In the genomic region with DNA sequence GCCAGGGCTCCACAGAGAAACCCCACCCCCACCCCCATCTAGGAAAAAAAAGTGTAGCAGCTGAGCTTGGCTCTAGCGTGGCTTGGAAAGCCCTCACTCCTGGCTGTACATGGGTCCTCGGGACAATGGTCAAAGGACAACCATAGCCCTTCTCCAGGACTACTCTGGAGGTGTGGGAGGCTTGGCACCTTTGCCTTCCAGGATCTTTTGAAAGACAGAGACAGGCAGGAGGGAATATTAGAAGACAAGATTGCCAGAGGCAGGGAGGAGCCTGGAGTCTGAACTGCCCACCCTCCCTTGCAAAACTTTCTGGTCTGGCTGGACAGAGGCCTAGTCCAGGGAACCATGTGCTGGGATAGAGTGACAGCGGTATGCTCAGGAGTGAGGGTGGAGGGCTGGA, we compare ENCODE assay signal across 22 mouse cellular contexts. TPM values are rescaled to one million over a fixed set of nuclear protein-coding genes. Genes with fewer than 3 reads are reported as not detected.
A peak's percentile ranks its signal among the peaks of the same experiment; 100 is the strongest.
DNase-seq lines count a peak whose midpoint lies in the region; ATAC-seq and TF ChIP-seq lines count a peak whose summit lies in the region.
"Had no signal": no experiment of that assay in that cellular context is flagged by ENCODE, and none has a peak within 500 bp of the region (broad histone marks: within the 10 kb centered on the region; RNA-seq: fewer than 3 reads in every experiment).

No protein-coding gene starts in this region.

- ATAC-seq in kidney, postnatal 0 days (replicated peaks; ENCODE audit: low FRiP score, low read depth) = 0 out of 2 replicates have a peak, but pooled peaks have one; percentile 40
- ATAC-seq in cerebellum, adult (ENCODE audit: insufficient number of reproducible peaks, low FRiP score, low TSS enrichment) = no peak
- ATAC-seq: forebrain, postnatal 0 days; intestine, embryonic 16.5 days; midbrain, embryonic 15.5 days had no signal

- TF ChIP-seq POLR2A in liver, adult 2 months (IDR thresholded peaks at IDR 0.05; ENCODE audit: extremely low read depth, insufficient read depth, low read length) = no peak
- TF ChIP-seq POLR2A in myocyte (IDR thresholded peaks at IDR 0.05; ENCODE audit: insufficient read length, low read depth) = no peak

- TF ChIP-seq CTCF in gastrocnemius, adult 2 months (IDR thresholded peaks at IDR 0.05) = no peak
- no peak for TF ChIP-seq CTCF in liver, adult 2 months (IDR thresholded peaks at IDR 0.05; ENCODE audit: low read depth, low read length)
- no peak for TF ChIP-seq CTCF in kidney, postnatal 0 days (IDR thresholded peaks at IDR 0.05; ENCODE audit: low read depth)

- peak overlapping the region; percentile 39 for H3K9ac ChIP-seq in liver, adult 2 months (ENCODE audit: low read depth, low read length)
- 0 out of 2 replicates have a peak overlapping the region, but pooled peaks have one; percentile 35 for H3K9ac ChIP-seq in kidney, postnatal 0 days (ENCODE audit: low read depth, low read length)
- H3K9ac ChIP-seq: embryonic facial prominence, embryonic 12.5 days; forebrain, postnatal 0 days; hindbrain, embryonic 15.5 days; midbrain, embryonic 15.5 days had no signal

- H3K27me3 ChIP-seq in liver, adult 2 months (ENCODE audit: control insufficient read depth, insufficient read depth, low read length) = no peaks in the 10 kb centered on the region
- no peaks in the 10 kb centered on the region for H3K27me3 ChIP-seq in kidney, postnatal 0 days (ENCODE audit: insufficient read depth, low read length)
- no peaks in the 10 kb centered on the region for H3K27me3 ChIP-seq in myocyte (ENCODE audit: control insufficient read depth, insufficient read depth, insufficient read length)
- H3K27me3 ChIP-seq: embryonic facial prominence, embryonic 12.5 days; hindbrain, embryonic 15.5 days; megakaryocyte, embryonic 14.5 days; midbrain, embryonic 15.5 days had no signal

- H3K4me2 ChIP-seq in kidney, postnatal 0 days (ENCODE audit: low read length) = no peak overlapping the region
- H3K4me2 ChIP-seq in myocyte (ENCODE audit: low read depth) = peak overlapping the region; percentile 2
- H3K4me2 ChIP-seq: embryonic facial prominence, embryonic 12.5 days; hindbrain, embryonic 15.5 days; midbrain, embryonic 15.5 days had no signal

- no peaks in the 10 kb centered on the region for H3K9me3 ChIP-seq in kidney, postnatal 0 days (replicated peaks; ENCODE audit: low read length)
- H3K9me3 ChIP-seq: embryonic facial prominence, embryonic 12.5 days; hindbrain, embryonic 15.5 days; megakaryocyte, embryonic 14.5 days; midbrain, embryonic 15.5 days had no signal

- intact Hi-C loops in gastrocnemius, adult 2 months (cut with DNase I) = no loop called here

- no peaks in the 10 kb centered on the region for H3K36me3 ChIP-seq in liver, adult 2 months (ENCODE audit: control insufficient read depth, insufficient read depth, low read length)
- no peaks in the 10 kb centered on the region for H3K36me3 ChIP-seq in kidney, postnatal 0 days (ENCODE audit: insufficient read depth, low read length)
- H3K36me3 ChIP-seq in myocyte (ENCODE audit: control insufficient read depth, insufficient read depth) = peaks cover 5% of the 10 kb centered on the region
- H3K36me3 ChIP-seq: embryonic facial prominence, embryonic 12.5 days; hindbrain, embryonic 15.5 days; midbrain, embryonic 15.5 days had no signal

- peaks cover 82% of the 10 kb centered on the region for H3K4me1 ChIP-seq in liver, adult 2 months (ENCODE audit: control insufficient read depth, insufficient read depth, low read length)
- peaks cover 41% of the 10 kb centered on the region for H3K4me1 ChIP-seq in kidney, postnatal 0 days (replicated peaks; ENCODE audit: insufficient read depth, low read length)
- H3K4me1 ChIP-seq: midbrain, embryonic 15.5 days had no signal

- 19% methylated on average over 3 of the region's 3 CpGs for WGBS in liver, adult 2 months
- 55% methylated on average over 3 of the region's 3 CpGs for WGBS in kidney, postnatal 0 days

- no peak overlapping the region for H3ac ChIP-seq in myocyte (ENCODE audit: control insufficient read depth, insufficient read length)

- no peak for DNase-seq in gastrocnemius, adult 2 months
- DNase-seq in gastrocnemius, adult 18-20 months (ENCODE audit: low spot score) = no peak
- peak; percentile 88 for DNase-seq in liver, adult 2 months (ENCODE audit: extremely low read depth, low read depth, low spot score)
- DNase-seq in liver = no peak
- no peak for DNase-seq in kidney, postnatal 0 days (ENCODE audit: low spot score)
- DNase-seq in frontal cortex, postnatal 36 days (ENCODE audit: low spot score in 2 of 2) = no peak
- DNase-seq: cerebellum, adult 11 months; cerebellum, postnatal 36 days; forebrain, postnatal 0 days; gastrocnemius, postnatal 10 days; heart, adult 2 months; heart, postnatal 14 days; lung, postnatal 14 days; retina, postnatal 1 day; thymus, postnatal 4 days had no signal

- peak overlapping the region; percentile 54; the same call in 1 of the 2 replicates for H3K27ac ChIP-seq in gastrocnemius, adult 2 months
- peak overlapping the region; percentile 80 for H3K27ac ChIP-seq in liver, adult 2 months (replicated peaks; ENCODE audit: insufficient read depth, low read depth, low read length)
- H3K27ac ChIP-seq in kidney, postnatal 0 days = peak overlapping the region; percentile 36; the same call in 1 of the 2 replicates
- H3K27ac ChIP-seq: hindbrain, embryonic 15.5 days; midbrain, embryonic 15.5 days had no signal

- peaks cover 75% of the 10 kb centered on the region for H3K79me2 ChIP-seq in liver, adult 2 months (ENCODE audit: control insufficient read depth, insufficient read depth, low read length)
- H3K79me2 ChIP-seq in myocyte (ENCODE audit: control insufficient read depth, insufficient read depth) = peaks cover 87% of the 10 kb centered on the region

- H3K4me3 ChIP-seq in gastrocnemius, adult 2 months = no peak overlapping the region
- H3K4me3 ChIP-seq in liver, adult 2 months (ENCODE audit: insufficient read depth, low read depth, low read length) = no peak overlapping the region
- no peak overlapping the region for H3K4me3 ChIP-seq in kidney, postnatal 0 days (replicated peaks; ENCODE audit: low read depth, low read length)
- no peak overlapping the region for H3K4me3 ChIP-seq in myocyte
- H3K4me3 ChIP-seq: embryonic facial prominence, embryonic 12.5 days; heart, adult 2 months; hindbrain, embryonic 15.5 days; midbrain, embryonic 15.5 days had no signal

TF ChIP-seq in myocyte, 11 proteins besides CTCF, POLR2A, EP300 and RAD21:
- TF ChIP-seq TCF12 (IDR thresholded peaks at IDR 0.05; ENCODE audit: insufficient read depth, poor library complexity, severe bottlenecking) = no peak
- no peak for TF ChIP-seq USF1 (IDR thresholded peaks at IDR 0.05; ENCODE audit: low read depth)
- TF ChIP-seq TCF3 (IDR thresholded peaks at IDR 0.05; ENCODE audit: insufficient read length, low read depth) = no peak
- no peak for TF ChIP-seq POLR2AphosphoS2 (IDR thresholded peaks at IDR 0.05; ENCODE audit: insufficient read length, low read depth)
- no peak for TF ChIP-seq REST (IDR thresholded peaks at IDR 0.05; ENCODE audit: insufficient read depth, insufficient read length)
- TF ChIP-seq E2F4 (IDR thresholded peaks at IDR 0.05; ENCODE audit: insufficient read depth) = no peak
- no peak for TF ChIP-seq MYOG (IDR thresholded peaks at IDR 0.05; ENCODE audit: control insufficient read depth in 1 of 3, insufficient read depth in 1 of 3, insufficient read length in 2 of 3, low read depth in 2 of 3)
- TF ChIP-seq MAX (IDR thresholded peaks at IDR 0.05; ENCODE audit: low read depth) = no peak
- no peak for TF ChIP-seq SRF (IDR thresholded peaks at IDR 0.05; ENCODE audit: control insufficient read depth, insufficient read length, low read depth)
- TF ChIP-seq MYOD1 (IDR thresholded peaks at IDR 0.05; ENCODE audit: control insufficient read depth in 1 of 3, insufficient read length in 2 of 3, low read depth in 2 of 3) = no peak
- no peak for TF ChIP-seq CEBPB (IDR thresholded peaks at IDR 0.05; ENCODE audit: insufficient read depth, poor library complexity, severe bottlenecking)

RNA-seq across cellular contexts. Expression of gene Sbno2, which starts 10.7 kb away (rescaled TPM):
- 1 to 10 TPM; 6.2 to 7.1 TPM for total RNA-seq in gastrocnemius, adult 2 months (2021)
- total RNA-seq in gastrocnemius, adult 18-20 months (2021) = 1 to 10 TPM; 5.4 to 5.9 TPM
- total RNA-seq in liver, adult 2 months (2014; rRNA removed) = 8.9 and 11.8 TPM in 2 replicates
- polyA plus RNA-seq in liver, adult 2 months (2012; rRNA removed) = 19.2 and 25.9 TPM in 2 replicates
- polyA plus RNA-seq in kidney, postnatal 0 days (2015; fragmentation: Nextera tagmentation; extraction: Ambion mirVana) = 9.6 and 10.5 TPM in 2 replicates
- polyA plus RNA-seq in myocyte (2012; fragmentation: generic; extraction: Trizol) = 44.6 TPM

RNA-seq across cellular contexts. Expression of gene Stk11, which starts 20.9 kb away (rescaled TPM):
- 100 to 1,000 TPM; 144 to 153 TPM for total RNA-seq in gastrocnemius, adult 2 months (2021)
- 100 to 1,000 TPM; 145 to 148 TPM for total RNA-seq in gastrocnemius, adult 18-20 months (2021)
- 71.5 and 75.0 TPM in 2 replicates for total RNA-seq in liver, adult 2 months (2014; rRNA removed)
- 96.8 and 110 TPM in 2 replicates for polyA plus RNA-seq in liver, adult 2 months (2012; rRNA removed)
- polyA plus RNA-seq in kidney, postnatal 0 days (2015; fragmentation: Nextera tagmentation; extraction: Ambion mirVana) = 14.2 and 15.1 TPM in 2 replicates
- polyA plus RNA-seq in myocyte (2012; fragmentation: generic; extraction: Trizol) = 150 TPM

RNA-seq across cellular contexts. Expression of gene Atp5d, which starts 43.7 kb away (rescaled TPM):
- 100 to 1,000 TPM; 535 to 725 TPM for total RNA-seq in gastrocnemius, adult 2 months (2021)
- 100 to 1,000 TPM; 573 to 611 TPM for total RNA-seq in gastrocnemius, adult 18-20 months (2021)
- total RNA-seq in liver, adult 2 months (2014; rRNA removed) = 144 and 218 TPM in 2 replicates
- 1,387 and 1,558 TPM in 2 replicates for polyA plus RNA-seq in liver, adult 2 months (2012; rRNA removed)
- polyA plus RNA-seq in kidney, postnatal 0 days (2015; fragmentation: Nextera tagmentation; extraction: Ambion mirVana) = 936 and 986 TPM in 2 replicates
- 1,163 TPM for polyA plus RNA-seq in myocyte (2012; fragmentation: generic; extraction: Trizol)

RNA-seq across cellular contexts. Expression of gene Cbarp, which starts 46.0 kb away (rescaled TPM):
- 1 to 10 TPM; 1.8 to 2.3 TPM for total RNA-seq in gastrocnemius, adult 2 months (2021)
- total RNA-seq in gastrocnemius, adult 18-20 months (2021) = 1 to 10 TPM; 1.6 to 1.9 TPM
- total RNA-seq in liver, adult 2 months (2014; rRNA removed) = 0.47 and 0.55 TPM in 2 replicates
- 1.2 TPM in 2 replicates for polyA plus RNA-seq in liver, adult 2 months (2012; rRNA removed)
- 4.7 and 6.4 TPM in 2 replicates for polyA plus RNA-seq in kidney, postnatal 0 days (2015; fragmentation: Nextera tagmentation; extraction: Ambion mirVana)
- polyA plus RNA-seq in myocyte (2012; fragmentation: generic; extraction: Trizol) = 10.0 TPM

RNA-seq across cellular contexts. Expression of gene Gpx4, which starts 47.7 kb away (rescaled TPM):
- 100 to 1,000 TPM; 552 to 603 TPM for total RNA-seq in gastrocnemius, adult 2 months (2021)
- 100 to 1,000 TPM; 631 to 739 TPM for total RNA-seq in gastrocnemius, adult 18-20 months (2021)
- 712 and 752 TPM in 2 replicates for total RNA-seq in liver, adult 2 months (2014; rRNA removed)
- 535 and 559 TPM in 2 replicates for polyA plus RNA-seq in liver, adult 2 months (2012; rRNA removed)
- polyA plus RNA-seq in kidney, postnatal 0 days (2015; fragmentation: Nextera tagmentation; extraction: Ambion mirVana) = 901 and 946 TPM in 2 replicates
- 1,278 TPM for polyA plus RNA-seq in myocyte (2012; fragmentation: generic; extraction: Trizol)
